In genomic region chr10:69594186-69595131, GRCm38 (mm10) we compare ENCODE assay signal across 9 mouse cellular contexts.
DNase-seq lines count a peak whose midpoint lies in the region; ATAC-seq and TF ChIP-seq lines count a peak whose summit lies in the region.
"Had no signal": no experiment of that assay in that cellular context is flagged by ENCODE, and none has a peak within 500 bp of the region (broad histone marks: within the 10 kb centered on the region; RNA-seq: fewer than 3 reads in every experiment).

No protein-coding gene starts in this region.

- TF ChIP-seq CTCF in layer of hippocampus, adult 2 months (conservative IDR thresholded peaks at IDR 0.05), result no peak

- H3K9me3 ChIP-seq in forebrain, embryonic 16.5 days (ENCODE audit: control insufficient read depth, low read length), result no peaks in the 10 kb centered on the region
- no peaks in the 10 kb centered on the region for H3K9me3 ChIP-seq in midbrain, embryonic 13.5 days

- no peak overlapping the region; the same call in 1 of the 2 replicates for H3K4me3 ChIP-seq in forebrain, embryonic 16.5 days (replicated peaks; ENCODE audit: low read length)
- peak overlapping the region; percentile 26; the same call in 1 of the 2 replicates for H3K4me3 ChIP-seq in layer of hippocampus, adult 2 months
- no peak overlapping the region; the same call in 1 of the 2 replicates for H3K4me3 ChIP-seq in midbrain, embryonic 13.5 days (replicated peaks)

- H3K27me3 ChIP-seq in forebrain, embryonic 16.5 days (replicated peaks; ENCODE audit: control insufficient read depth, insufficient read depth, low read length), result no peaks in the 10 kb centered on the region
- H3K27me3 ChIP-seq in midbrain, embryonic 13.5 days, result no peaks in the 10 kb centered on the region
- H3K27me3 ChIP-seq: Patski had no signal

- H3K36me3 ChIP-seq in forebrain, embryonic 16.5 days (ENCODE audit: control insufficient read depth, insufficient read depth), result no peaks in the 10 kb centered on the region
- peaks cover 17% of the 10 kb centered on the region for H3K36me3 ChIP-seq in midbrain, embryonic 13.5 days

- H3K4me1 ChIP-seq in forebrain, embryonic 16.5 days (replicated peaks; ENCODE audit: control insufficient read depth, insufficient read depth, low read length), result peaks cover 17% of the 10 kb centered on the region
- peaks cover 29% of the 10 kb centered on the region for H3K4me1 ChIP-seq in midbrain, embryonic 13.5 days (replicated peaks)

- intact Hi-C loops in heart, postnatal 36 days (cut with DNase I), result loop anchor here (5.0 kb wide), 1 partner anchor 1452 kb away; no protein-coding TSS in a partner anchor

- no peak overlapping the region for H3K9ac ChIP-seq in forebrain, embryonic 16.5 days (replicated peaks; ENCODE audit: low read depth, low read length)
- no peak overlapping the region for H3K9ac ChIP-seq in midbrain, embryonic 13.5 days (replicated peaks)

- H3K4me2 ChIP-seq in forebrain, embryonic 16.5 days (ENCODE audit: low read length), result peak overlapping the region; percentile 45
- H3K4me2 ChIP-seq in midbrain, embryonic 13.5 days (replicated peaks), result peak overlapping the region; percentile 47

- 33% methylated on average over 15 of the region's 15 CpGs for WGBS in forebrain, embryonic 16.5 days
- 43% methylated on average over 15 of the region's 15 CpGs for WGBS in midbrain, embryonic 13.5 days

- peak; percentile 31 for DNase-seq in urinary bladder, postnatal 14 days (ENCODE audit: low spot score)
- no peak for DNase-seq in urinary bladder, postnatal 4 days (ENCODE audit: low spot score in 2 of 2)
- peak; percentile 58 to 75 for DNase-seq in heart, postnatal 36 days
- peak; percentile 71 to 72 for DNase-seq in layer of hippocampus, adult 2 months (ENCODE audit: low spot score in 2 of 2)
- peak; percentile 46 for DNase-seq in testis, postnatal 14 days (ENCODE audit: low spot score)
- DNase-seq in adipocyte (ENCODE audit: low spot score), result no peak

- peak overlapping the region; percentile 69 for H3K27ac ChIP-seq in forebrain, embryonic 16.5 days (ENCODE audit: low read length)
- peak overlapping the region; percentile 77 for H3K27ac ChIP-seq in layer of hippocampus, adult 2 months
- peak overlapping the region; percentile 79 for H3K27ac ChIP-seq in midbrain, embryonic 13.5 days

- ATAC-seq in forebrain, embryonic 16.5 days, result peak; percentile 91
- peak; percentile 93 for ATAC-seq in midbrain, embryonic 13.5 days
- ATAC-seq: Patski had no signal

Comparison
In these comparisons a context has a peak if more than half of its experiments do, and no peak if none do; other contexts are left out.
1. DNase-seq: peak in urinary bladder, postnatal 14 days (single experiment), heart, postnatal 36 days (2 of 2), layer of hippocampus, adult 2 months (2 of 2) and testis, postnatal 14 days (single experiment); none in urinary bladder, postnatal 4 days (0 of 2) and adipocyte (single experiment).
2. Peak in every context shown above with its lines, with median percentiles within 50 percentile points of each other: H3K27ac ChIP-seq.